Mouse (Mus musculus): ENCODE results near the gene Birc2. TPM values are rescaled to one million over a fixed set of nuclear protein-coding genes. Genes with fewer than 3 reads are reported as not detected.

Birc2 gene
- polyA plus RNA-seq, 1 experiment from 2014 or later, result 26.9 TPM

- H3K27ac ChIP-seq (ENCODE audit: low read length), result no peak overlapping the region
- no peaks in the 10 kb centered on the region for H3K27me3 ChIP-seq (replicated peaks; ENCODE audit: control insufficient read depth, insufficient read depth, low read length)
- H3K9ac ChIP-seq (ENCODE audit: low read depth, low read length), result no peak overlapping the region
- no peak overlapping the region for H3K4me3 ChIP-seq (ENCODE audit: low read length)
- no peaks in the 10 kb centered on the region for H3K4me1 ChIP-seq (ENCODE audit: control insufficient read depth, insufficient read depth, low read length)
- no peak overlapping the region for H3K4me2 ChIP-seq (ENCODE audit: low read depth, low read length)
- WGBS, result 92% methylated on average over 8 of the region's 8 CpGs
- no peaks in the 10 kb centered on the region for H3K9me3 ChIP-seq (ENCODE audit: control insufficient read depth, low read length)
- peaks cover 3% of the 10 kb centered on the region; the same call in 1 of the 2 replicates for H3K36me3 ChIP-seq (ENCODE audit: control insufficient read depth, insufficient read depth, low read length)
- ATAC-seq, result no peak
These were observed 15.0 kb upstream of the Birc2 start for GRCm38 (mm10) chr9:7851841-7852240.

- no peak for ATAC-seq
- H3K27ac ChIP-seq (ENCODE audit: low read length), result no peak overlapping the region
- WGBS, result 92% methylated on average over 18 of the region's 18 CpGs
These were observed 11.3 kb upstream of the Birc2 start for GRCm38 (mm10) chr9:7848191-7848590.

GRCm38 (mm10) chr9:7846667-7847199 lies 9.9 kb upstream of the Birc2 start:
- ATAC-seq, result no peak
- 93% methylated on average over 1 of the region's 1 CpGs for WGBS

More at GRCm38 (mm10) chr9:7848191-7848590, 11.3 kb upstream of the Birc2 start:
- Histone ChIP-seq H3K36me3 (ENCODE audit: control insufficient read depth, insufficient read depth, low read length) (no peaks in the 10 kb centered on the region), H3K9ac (ENCODE audit: low read depth, low read length) (no peak overlapping the region), H3K4me2 (ENCODE audit: low read depth, low read length) (no peak overlapping the region), H3K27me3 (replicated peaks; ENCODE audit: control insufficient read depth, insufficient read depth, low read length) (no peaks in the 10 kb centered on the region), H3K9me3 (ENCODE audit: control insufficient read depth, low read length) (no peaks in the 10 kb centered on the region), H3K4me3 (ENCODE audit: low read length) (no peak overlapping the region), H3K4me1 (ENCODE audit: control insufficient read depth, insufficient read depth, low read length) (no peaks in the 10 kb centered on the region)

GRCm38 (mm10) chr9:7845216-7845895 lies 8.5 kb upstream of the Birc2 start:
- WGBS, result 53% methylated on average over 4 of the region's 4 CpGs
- H3K27me3 ChIP-seq (replicated peaks; ENCODE audit: control insufficient read depth, insufficient read depth, low read length), result no peaks in the 10 kb centered on the region
- no peaks in the 10 kb centered on the region for H3K4me1 ChIP-seq (ENCODE audit: control insufficient read depth, insufficient read depth, low read length)
- H3K9ac ChIP-seq (ENCODE audit: low read depth, low read length), result no peak overlapping the region
- peak; percentile 79 for ATAC-seq
- no peaks in the 10 kb centered on the region for H3K9me3 ChIP-seq (ENCODE audit: control insufficient read depth, low read length)
- no peak overlapping the region for H3K4me2 ChIP-seq (ENCODE audit: low read depth, low read length)
- no peaks in the 10 kb centered on the region for H3K36me3 ChIP-seq (ENCODE audit: control insufficient read depth, insufficient read depth, low read length)
- no peak overlapping the region for H3K27ac ChIP-seq (ENCODE audit: low read length)
- H3K4me3 ChIP-seq (ENCODE audit: low read length), result no peak overlapping the region

More at GRCm38 (mm10) chr9:7846667-7847199, 9.9 kb upstream of the Birc2 start:
- Histone ChIP-seq H3K4me1 (ENCODE audit: control insufficient read depth, insufficient read depth, low read length) (no peaks in the 10 kb centered on the region), H3K27me3 (replicated peaks; ENCODE audit: control insufficient read depth, insufficient read depth, low read length) (no peaks in the 10 kb centered on the region), H3K4me2 (ENCODE audit: low read depth, low read length) (no peak overlapping the region), H3K9ac (ENCODE audit: low read depth, low read length) (no peak overlapping the region), H3K36me3 (ENCODE audit: control insufficient read depth, insufficient read depth, low read length) (no peaks in the 10 kb centered on the region), H3K4me3 (ENCODE audit: low read length) (no peak overlapping the region), H3K9me3 (ENCODE audit: control insufficient read depth, low read length) (no peaks in the 10 kb centered on the region), H3K27ac (ENCODE audit: low read length) (no peak overlapping the region)

- no peaks in the 10 kb centered on the region for H3K27me3 ChIP-seq (replicated peaks; ENCODE audit: control insufficient read depth, insufficient read depth, low read length)
These were observed 4.4 kb upstream of the Birc2 start for GRCm38 (mm10) chr9:7841221-7841620.

GRCm38 (mm10) chr9:7837806-7838440 lies 1.1 kb upstream of the Birc2 start:
- H3K4me2 ChIP-seq (ENCODE audit: low read depth, low read length), result peak overlapping the region; percentile 51
- peak overlapping the region; percentile 61 for H3K4me3 ChIP-seq (ENCODE audit: low read length)
- no peaks in the 10 kb centered on the region; the same call in 1 of the 2 replicates for H3K36me3 ChIP-seq (ENCODE audit: control insufficient read depth, insufficient read depth, low read length)
- H3K27me3 ChIP-seq (replicated peaks; ENCODE audit: control insufficient read depth, insufficient read depth, low read length), result no peaks in the 10 kb centered on the region
- WGBS, result 11% methylated on average over 14 of the region's 14 CpGs
- peak overlapping the region; percentile 78 for H3K9ac ChIP-seq (ENCODE audit: low read depth, low read length)
- peak overlapping the region; percentile 98 for H3K27ac ChIP-seq (ENCODE audit: low read length)
- H3K9me3 ChIP-seq (ENCODE audit: control insufficient read depth, low read length), result no peaks in the 10 kb centered on the region
- peak; percentile 2; the same call in 1 of the 2 replicates for ATAC-seq
- H3K4me1 ChIP-seq (ENCODE audit: control insufficient read depth, insufficient read depth, low read length), result peaks cover 7% of the 10 kb centered on the region

More at GRCm38 (mm10) chr9:7841221-7841620, 4.4 kb upstream of the Birc2 start:
- Histone ChIP-seq H3K36me3 (ENCODE audit: control insufficient read depth, insufficient read depth, low read length) (no peaks in the 10 kb centered on the region), H3K4me3 (ENCODE audit: low read length) (no peak overlapping the region), H3K4me2 (ENCODE audit: low read depth, low read length) (no peak overlapping the region), H3K9ac (ENCODE audit: low read depth, low read length) (no peak overlapping the region), H3K9me3 (ENCODE audit: control insufficient read depth, low read length) (no peaks in the 10 kb centered on the region), H3K27ac (ENCODE audit: low read length) (no peak overlapping the region), H3K4me1 (ENCODE audit: control insufficient read depth, insufficient read depth, low read length) (no peaks in the 10 kb centered on the region)
- 71% methylated on average over 6 of the region's 6 CpGs for WGBS
- no peak for ATAC-seq

GRCm38 (mm10) chr9:7836331-7836730 lies 533 bp downstream of the Birc2 start:
- Histone ChIP-seq H3K9ac (ENCODE audit: low read depth, low read length) (peak overlapping the region; percentile 78), H3K27ac (ENCODE audit: low read length) (peak overlapping the region; percentile 99), H3K4me2 (ENCODE audit: low read depth, low read length) (peak overlapping the region; percentile 62), H3K4me1 (ENCODE audit: control insufficient read depth, insufficient read depth, low read length) (peaks cover 9% of the 10 kb centered on the region), H3K27me3 (replicated peaks; ENCODE audit: control insufficient read depth, insufficient read depth, low read length) (no peaks in the 10 kb centered on the region), H3K4me3 (ENCODE audit: low read length) (peak overlapping the region; percentile 61), H3K9me3 (ENCODE audit: control insufficient read depth, low read length) (no peaks in the 10 kb centered on the region), H3K36me3 (ENCODE audit: control insufficient read depth, insufficient read depth, low read length) (no peaks in the 10 kb centered on the region; the same call in 1 of the 2 replicates)
- WGBS, result 1% methylated on average over 16 of the region's 16 CpGs
- ATAC-seq, result peak; percentile 47

GRCm38 (mm10) chr9:7835302-7835701 lies 1.6 kb downstream of the Birc2 start:
- Histone ChIP-seq H3K4me2 (ENCODE audit: low read depth, low read length) (no peak overlapping the region), H3K9me3 (ENCODE audit: control insufficient read depth, low read length) (no peaks in the 10 kb centered on the region), H3K4me1 (ENCODE audit: control insufficient read depth, insufficient read depth, low read length) (peaks cover 9% of the 10 kb centered on the region), H3K27me3 (replicated peaks; ENCODE audit: control insufficient read depth, insufficient read depth, low read length) (no peaks in the 10 kb centered on the region), H3K9ac (ENCODE audit: low read depth, low read length) (no peak overlapping the region), H3K4me3 (ENCODE audit: low read length) (no peak overlapping the region), H3K36me3 (ENCODE audit: control insufficient read depth, insufficient read depth, low read length) (no peaks in the 10 kb centered on the region; the same call in 1 of the 2 replicates), H3K27ac (ENCODE audit: low read length) (no peak overlapping the region)
- WGBS, result 75% methylated on average over 1 of the region's 1 CpGs
- no peak for ATAC-seq

GRCm38 (mm10) chr9:7833421-7833820 lies 3.4 kb downstream of the Birc2 start:
- H3K36me3 ChIP-seq (ENCODE audit: control insufficient read depth, insufficient read depth, low read length), result no peaks in the 10 kb centered on the region; the same call in 1 of the 2 replicates
- 0 out of 2 replicates have a peak overlapping the region, but pooled peaks have one; percentile 19 for H3K4me2 ChIP-seq (ENCODE audit: low read depth, low read length)
- no peak overlapping the region for H3K27ac ChIP-seq (ENCODE audit: low read length)
- peaks cover 9% of the 10 kb centered on the region for H3K4me1 ChIP-seq (ENCODE audit: control insufficient read depth, insufficient read depth, low read length)
- ATAC-seq, result no peak
- H3K27me3 ChIP-seq (replicated peaks; ENCODE audit: control insufficient read depth, insufficient read depth, low read length), result no peaks in the 10 kb centered on the region
- no peaks in the 10 kb centered on the region for H3K9me3 ChIP-seq (ENCODE audit: control insufficient read depth, low read length)
- 88% methylated on average over 6 of the region's 6 CpGs for WGBS
- H3K4me3 ChIP-seq (ENCODE audit: low read length), result no peak overlapping the region
- no peak overlapping the region for H3K9ac ChIP-seq (ENCODE audit: low read depth, low read length)

Measured in intestine, embryonic 16.5 days (tissue).